Mouse (Mus musculus): ENCODE results near the gene Prkar1a.

Prkar1a gene

GRCm38 (mm10) chr11:109706055-109706412, 56.8 kb downstream of the Prkar1a start:
- no peak for DNase-seq (ENCODE audit: low read depth)

GRCm38 (mm10) chr11:109706586-109706985, 57.4 kb downstream of the Prkar1a start:
- DNase-seq (ENCODE audit: low read depth), result no peak

- DNase-seq (ENCODE audit: low read depth), result no peak
These were observed 58.2 kb downstream of the Prkar1a start for GRCm38 (mm10) chr11:109707442-109707841.

GRCm38 (mm10) chr11:109708786-109709185, 59.6 kb downstream of the Prkar1a start:
- DNase-seq (ENCODE audit: low read depth), result no peak

GRCm38 (mm10) chr11:109709501-109709900, 60.3 kb downstream of the Prkar1a start:
- DNase-seq (ENCODE audit: low read depth), result no peak

- DNase-seq (ENCODE audit: low read depth), result no peak
These were observed 65.4 kb downstream of the Prkar1a start for GRCm38 (mm10) chr11:109714341-109715247.

- no peak for DNase-seq (ENCODE audit: low read depth)
These were observed 66.1 kb downstream of the Prkar1a start for GRCm38 (mm10) chr11:109715311-109715781.

- DNase-seq (ENCODE audit: low read depth), result no peak
These were observed 67.8 kb downstream of the Prkar1a start for GRCm38 (mm10) chr11:109716981-109717380.

- DNase-seq (ENCODE audit: low read depth), result no peak
These were observed 68.2 kb downstream of the Prkar1a start for GRCm38 (mm10) chr11:109717448-109717847.

- no peak for DNase-seq (ENCODE audit: low read depth)
These were observed 69.0 kb downstream of the Prkar1a start for GRCm38 (mm10) chr11:109717966-109718895.
